Mouse (Mus musculus) lung, postnatal 0 days (tissue): Measurements from ENCODE around the gene Cntnap2.

Experiments
- CTCF ChIP-seq: IDR thresholded peaks from 2 replicates; pipeline ENCODE4 v1.5.1; 2016; ENCODE audit warnings: antibody characterized with exemption, mild to moderate bottlenecking
- EP300 ChIP-seq: IDR thresholded peaks from 2 replicates; pipeline ENCODE4 v1.6.1; 2016; ENCODE audit warnings: antibody characterized with exemption, mild to moderate bottlenecking, control low read depth

- TF ChIP-seq CTCF (no peak), EP300 (no peak)
Observed at GRCm38 (mm10) chr6:45317455-45317854, 258.3 kb downstream of the Cntnap2 start.
